8 mouse cellular contexts compared by ENCODE assay signal in the genomic region with DNA sequence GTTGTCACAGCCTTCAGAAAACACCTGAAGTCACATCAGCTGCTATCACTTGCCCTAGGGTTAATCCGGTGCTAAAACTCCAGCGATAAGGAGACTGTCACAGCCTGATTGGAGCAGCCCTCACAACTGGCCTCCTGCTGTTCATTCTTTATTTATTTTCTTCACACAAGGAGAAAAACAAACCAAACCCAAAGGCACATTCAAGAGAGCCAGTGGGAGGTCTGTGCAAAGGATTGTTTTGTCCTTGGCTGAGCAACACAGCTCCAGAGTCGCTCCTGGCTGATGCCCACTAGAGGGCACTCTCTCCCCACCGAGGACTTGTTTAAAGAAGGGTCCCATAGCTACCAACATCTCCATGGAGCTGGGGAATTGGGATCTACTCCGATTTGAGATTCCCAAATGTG.
DNase-seq lines count a peak whose midpoint lies in the region; ATAC-seq lines count a peak whose summit lies in the region.

No protein-coding gene starts in this region.

- WGBS in embryonic facial prominence, embryonic 12.5 days: 6% methylated on average over 5 of the region's 5 CpGs
- 10% methylated on average over 5 of the region's 5 CpGs for WGBS in limb, embryonic 10.5 days
- WGBS in midbrain, embryonic 13.5 days: 1% methylated on average over 5 of the region's 5 CpGs
- 11% methylated on average over 5 of the region's 5 CpGs for WGBS in stomach, embryonic 14.5 days

- peaks cover 53% of the 10 kb centered on the region for H3K4me1 ChIP-seq in embryonic facial prominence, embryonic 12.5 days
- H3K4me1 ChIP-seq in limb, embryonic 10.5 days: peaks cover 48% of the 10 kb centered on the region
- H3K4me1 ChIP-seq in midbrain, embryonic 13.5 days (replicated peaks): peaks cover 61% of the 10 kb centered on the region
- H3K4me1 ChIP-seq in stomach, embryonic 14.5 days (ENCODE audit: control insufficient read depth, insufficient read depth, low read length): peaks cover 22% of the 10 kb centered on the region

- peak; percentile 70; the same call in 1 of the 2 replicates for ATAC-seq in embryonic facial prominence, embryonic 12.5 days (ENCODE audit: insufficient number of reproducible peaks, insufficient read depth, low FRiP score, low TSS enrichment)
- ATAC-seq in midbrain, embryonic 13.5 days: peak; percentile 89
- peak; percentile 75 for ATAC-seq in stomach, embryonic 14.5 days (ENCODE audit: insufficient number of reproducible peaks, insufficient read depth, low FRiP score, low read depth)

- no peaks in the 10 kb centered on the region for H3K27me3 ChIP-seq in embryonic facial prominence, embryonic 12.5 days
- no peaks in the 10 kb centered on the region for H3K27me3 ChIP-seq in limb, embryonic 10.5 days (ENCODE audit: low read depth, poor library complexity, severe bottlenecking)
- no peaks in the 10 kb centered on the region for H3K27me3 ChIP-seq in midbrain, embryonic 13.5 days
- no peaks in the 10 kb centered on the region for H3K27me3 ChIP-seq in stomach, embryonic 14.5 days (ENCODE audit: control insufficient read depth, insufficient read depth, low read length)

- H3K9ac ChIP-seq in embryonic facial prominence, embryonic 12.5 days: no peak overlapping the region
- no peak overlapping the region for H3K9ac ChIP-seq in midbrain, embryonic 13.5 days (replicated peaks)
- H3K9ac ChIP-seq in stomach, embryonic 14.5 days (replicated peaks; ENCODE audit: low read depth, low read length): no peak overlapping the region

- no peak overlapping the region for H3K4me2 ChIP-seq in embryonic facial prominence, embryonic 12.5 days (replicated peaks)
- peak overlapping the region; percentile 13; the same call in 1 of the 2 replicates for H3K4me2 ChIP-seq in midbrain, embryonic 13.5 days (replicated peaks)
- no peak overlapping the region for H3K4me2 ChIP-seq in stomach, embryonic 14.5 days (replicated peaks; ENCODE audit: low read depth, low read length)

- DNase-seq in 3T3-L1 (ENCODE audit: low read depth, low spot score): peak; percentile 84
- peak; percentile 74 to 84 for DNase-seq in adrenal gland, postnatal 36 days
- peak; percentile 67 to 85 for DNase-seq in heart, adult 18-20 months
- peak; percentile 71 for DNase-seq in kidney, adult 18-20 months
- peak; percentile 87 for DNase-seq in limb, embryonic 10.5 days (ENCODE audit: low spot score)

- no peaks in the 10 kb centered on the region for H3K9me3 ChIP-seq in embryonic facial prominence, embryonic 12.5 days
- H3K9me3 ChIP-seq in limb, embryonic 10.5 days (replicated peaks): no peaks in the 10 kb centered on the region
- no peaks in the 10 kb centered on the region for H3K9me3 ChIP-seq in midbrain, embryonic 13.5 days
- no peaks in the 10 kb centered on the region for H3K9me3 ChIP-seq in stomach, embryonic 14.5 days (ENCODE audit: control insufficient read depth, low read depth, low read length)

- no peak overlapping the region for H3K4me3 ChIP-seq in embryonic facial prominence, embryonic 12.5 days
- no peak overlapping the region for H3K4me3 ChIP-seq in limb, embryonic 10.5 days
- no peak overlapping the region for H3K4me3 ChIP-seq in midbrain, embryonic 13.5 days (replicated peaks)
- no peak overlapping the region for H3K4me3 ChIP-seq in stomach, embryonic 14.5 days (ENCODE audit: low read depth, low read length)

- peak overlapping the region; percentile 37; the same call in 1 of the 2 replicates for H3K27ac ChIP-seq in embryonic facial prominence, embryonic 12.5 days
- H3K27ac ChIP-seq in limb, embryonic 10.5 days: no peak overlapping the region
- H3K27ac ChIP-seq in midbrain, embryonic 13.5 days: peak overlapping the region; percentile 54
- H3K27ac ChIP-seq in stomach, embryonic 14.5 days (ENCODE audit: low read length): peak overlapping the region; percentile 58; the same call in 1 of the 2 replicates

- H3K36me3 ChIP-seq in embryonic facial prominence, embryonic 12.5 days: peaks cover 5% of the 10 kb centered on the region
- peaks cover 13% of the 10 kb centered on the region for H3K36me3 ChIP-seq in limb, embryonic 10.5 days
- H3K36me3 ChIP-seq in midbrain, embryonic 13.5 days: peaks cover 5% of the 10 kb centered on the region
- peaks cover 4% of the 10 kb centered on the region for H3K36me3 ChIP-seq in stomach, embryonic 14.5 days (ENCODE audit: control insufficient read depth, insufficient read depth, low read length)
